Mouse (Mus musculus) liver, embryonic 13.5 days (tissue): ENCODE results near the gene Usp35. TPM values are rescaled to one million over a fixed set of nuclear protein-coding genes. Genes with fewer than 3 reads are reported as not detected.
A peak's percentile ranks its signal among the peaks of the same experiment; 100 is the strongest.

ENCODE experiments used
- ATAC-seq: fragments of 200-750 bp; cut with Nextera tagmentation; 2 replicates; pipeline ENCODE4 v1.8.0; 2017; ENCODE audit warnings: low read depth, mild to moderate bottlenecking, moderate number of reproducible peaks, moderate library complexity
- DNase-seq: peaks from one replicate; pipeline ENCODE4 v3.0.0; 2022
- H3K27ac ChIP-seq: fragments of 300-500 bp; sonication (generic); 2 replicates; pipeline ENCODE4 v1.5.1; 2015; ENCODE audit warnings: moderate library complexity, mild to moderate bottlenecking, inconsistent platforms
- H3K27me3 ChIP-seq: fragments of 300-500 bp; sonication (generic); 2 replicates; pipeline ENCODE4 v1.6.1; 2015; ENCODE audit warnings: mild to moderate bottlenecking, inconsistent platforms
- H3K36me3 ChIP-seq: fragments of 300-500 bp; sonication (generic); 2 replicates; pipeline ENCODE4 v1.6.1; 2015; ENCODE audit warnings: mild to moderate bottlenecking, inconsistent platforms
- H3K4me1 ChIP-seq: fragments of 300-500 bp; sonication (generic); replicated peaks from 2 replicates; pipeline ENCODE4 v1.6.1; 2015; ENCODE audit warnings: inconsistent platforms
- H3K4me2 ChIP-seq: fragments of 300-500 bp; sonication (generic); 2 replicates; pipeline ENCODE4 v1.6.1; 2015; ENCODE audit warnings: inconsistent platforms, mild to moderate bottlenecking, moderate library complexity
- H3K4me3 ChIP-seq: fragments of 300-500 bp; sonication (generic); replicated peaks from 2 replicates; pipeline ENCODE4 v1.5.1; 2015; ENCODE audit warnings: mild to moderate bottlenecking, inconsistent platforms
- H3K9ac ChIP-seq: fragments of 300-500 bp; sonication (generic); 2 replicates; pipeline ENCODE4 v1.6.1; 2015; ENCODE audit warnings: mild to moderate bottlenecking, inconsistent platforms
- H3K9me3 ChIP-seq: fragments of 300-500 bp; sonication (generic); replicated peaks from 2 replicates; pipeline ENCODE4 v1.6.1; 2016; ENCODE audit warnings: inconsistent platforms
- WGBS: fragments of 180-500 bp; shearing (Covaris S2); methylation state at CpG from one replicate; pipeline ENCODE4 v1.1.7; 2015; ENCODE audit not compliant: insufficient replicate concordance; 5-methylcytosine and 5-hydroxymethylcytosine counted together
- polyA plus RNA-seq: library from polyadenylated mRNA; unstranded; fragments of >200 nt; fragmentation: Nextera tagmentation; extraction: Ambion mirVana; gene quantifications from 2 replicates; pipeline ENCODE4 v1.2.1, GENCODE M21; 2015

Gene Usp35
- polyA plus RNA-seq: 0.07 and 0.14 TPM in 2 replicates

GRCm38 (mm10) chr7:97331726-97332666, at the start of gene Usp35, which contains the start of gene Kctd21:
Usp35 (minus strand) TSS chr7:97332020.
Kctd21 (plus strand) TSS chr7:97332327.
- DNase-seq (peak; percentile 92), ATAC-seq (peak; percentile 99)
- H3K4me1 ChIP-seq: peaks cover 33% of the 10 kb centered on the region
- peak within 1 kb of the TSS; percentile 79 for H3K4me3 ChIP-seq
- 2% methylated on average over 63 of the region's 68 CpGs for WGBS
- H3K9ac ChIP-seq: peak within 1 kb of the TSS; percentile 77
- no peaks in the 10 kb centered on the region for H3K36me3 ChIP-seq
- H3K27me3 ChIP-seq: peaks cover 26% of the 10 kb centered on the region
- peak within 1 kb of the TSS; percentile 94 for H3K4me2 ChIP-seq
- 0 out of 2 replicates have a peak within 1 kb of the TSS, but pooled peaks have one; percentile 18 for H3K27ac ChIP-seq
- H3K9me3 ChIP-seq: no peaks in the 10 kb centered on the region

GRCm38 (mm10) chr7:97380500-97381123, 48.8 kb upstream of the Usp35 start:
- Histone ChIP-seq H3K27me3 (no peaks in the 10 kb centered on the region), H3K4me2 (no peak overlapping the region), H3K4me1 (peaks cover 10% of the 10 kb centered on the region), H3K9ac (no peak overlapping the region), H3K36me3 (peaks cover 92% of the 10 kb centered on the region), H3K4me3 (no peak overlapping the region), H3K27ac (no peak overlapping the region), H3K9me3 (no peaks in the 10 kb centered on the region)
- DNase-seq: no peak
- ATAC-seq: no peak
- 84% methylated on average over 5 of the region's 5 CpGs for WGBS

- Histone ChIP-seq H3K27ac (no peak overlapping the region), H3K4me2 (no peak overlapping the region), H3K36me3 (peaks cover 92% of the 10 kb centered on the region), H3K27me3 (no peaks in the 10 kb centered on the region), H3K9ac (no peak overlapping the region), H3K4me3 (no peak overlapping the region), H3K4me1 (peaks cover 15% of the 10 kb centered on the region), H3K9me3 (no peaks in the 10 kb centered on the region)
- DNase-seq: no peak
- no peak for ATAC-seq
- 80% methylated on average over 5 of the region's 5 CpGs for WGBS
Observed at GRCm38 (mm10) chr7:97379304-97379703, 47.5 kb upstream of the Usp35 start.

- Histone ChIP-seq H3K9me3 (no peaks in the 10 kb centered on the region), H3K4me2 (no peak overlapping the region), H3K36me3 (peaks cover 69% of the 10 kb centered on the region), H3K4me1 (peaks cover 30% of the 10 kb centered on the region), H3K9ac (peak overlapping the region; percentile 27; the same call in 1 of the 2 replicates), H3K27me3 (no peaks in the 10 kb centered on the region), H3K4me3 (no peak overlapping the region), H3K27ac (no peak overlapping the region)
- no peak for DNase-seq
- no peak for ATAC-seq
- WGBS: 54% methylated on average over 2 of the region's 2 CpGs
Observed at GRCm38 (mm10) chr7:97375906-97376305, 44.1 kb upstream of the Usp35 start.

- 82% methylated on average over 9 of the region's 9 CpGs for WGBS
- no peak overlapping the region for H3K4me2 ChIP-seq
- H3K27ac ChIP-seq: no peak overlapping the region
- ATAC-seq: no peak
- H3K4me1 ChIP-seq: peaks cover 34% of the 10 kb centered on the region
- no peak for DNase-seq
- H3K9ac ChIP-seq: no peak overlapping the region
- H3K9me3 ChIP-seq: no peaks in the 10 kb centered on the region
- H3K27me3 ChIP-seq: no peaks in the 10 kb centered on the region
- H3K4me3 ChIP-seq: no peak overlapping the region
- peaks cover 63% of the 10 kb centered on the region for H3K36me3 ChIP-seq
Observed at GRCm38 (mm10) chr7:97375101-97375500, 43.3 kb upstream of the Usp35 start.

- no peaks in the 10 kb centered on the region for H3K36me3 ChIP-seq
- no peak overlapping the region for H3K4me3 ChIP-seq
- WGBS: 55% methylated on average over 1 of the region's 1 CpGs
- no peaks in the 10 kb centered on the region for H3K9me3 ChIP-seq
- no peak overlapping the region for H3K27ac ChIP-seq
- H3K27me3 ChIP-seq: peaks cover 6% of the 10 kb centered on the region; the same call in 1 of the 2 replicates
- H3K4me1 ChIP-seq: peaks cover 3% of the 10 kb centered on the region
- DNase-seq (no peak), ATAC-seq (no peak)
- H3K4me2 ChIP-seq: no peak overlapping the region
- H3K9ac ChIP-seq: no peak overlapping the region
Observed at GRCm38 (mm10) chr7:97365887-97366286, 34.1 kb upstream of the Usp35 start.

- H3K4me2 ChIP-seq: no peak overlapping the region
- H3K36me3 ChIP-seq: no peaks in the 10 kb centered on the region
- DNase-seq (peak; percentile 50), ATAC-seq (no peak)
- H3K9ac ChIP-seq: no peak overlapping the region
- peaks cover 4% of the 10 kb centered on the region; the same call in 1 of the 2 replicates for H3K27me3 ChIP-seq
- H3K4me1 ChIP-seq: no peaks in the 10 kb centered on the region
- H3K9me3 ChIP-seq: no peaks in the 10 kb centered on the region
- no peak overlapping the region for H3K27ac ChIP-seq
- 18% methylated on average over 4 of the region's 4 CpGs for WGBS
- H3K4me3 ChIP-seq: no peak overlapping the region
Observed at GRCm38 (mm10) chr7:97361467-97361866, 29.6 kb upstream of the Usp35 start.

GRCm38 (mm10) chr7:97360955-97361354, 29.1 kb upstream of the Usp35 start:
- no peak overlapping the region for H3K27ac ChIP-seq
- H3K9ac ChIP-seq: no peak overlapping the region
- ATAC-seq (no peak), DNase-seq (no peak)
- peaks cover 4% of the 10 kb centered on the region; the same call in 1 of the 2 replicates for H3K27me3 ChIP-seq
- no peak overlapping the region for H3K4me3 ChIP-seq
- H3K4me2 ChIP-seq: no peak overlapping the region
- H3K9me3 ChIP-seq: no peaks in the 10 kb centered on the region
- no peaks in the 10 kb centered on the region for H3K36me3 ChIP-seq
- WGBS: 43% methylated on average over 3 of the region's 3 CpGs
- H3K4me1 ChIP-seq: no peaks in the 10 kb centered on the region

GRCm38 (mm10) chr7:97360166-97360565, 28.3 kb upstream of the Usp35 start:
- Histone ChIP-seq H3K9ac (no peak overlapping the region), H3K27ac (no peak overlapping the region), H3K4me1 (peaks cover 6% of the 10 kb centered on the region), H3K36me3 (no peaks in the 10 kb centered on the region), H3K27me3 (peaks cover 4% of the 10 kb centered on the region; the same call in 1 of the 2 replicates), H3K9me3 (no peaks in the 10 kb centered on the region), H3K4me3 (no peak overlapping the region), H3K4me2 (no peak overlapping the region)
- no peak for DNase-seq
- 65% methylated on average over 5 of the region's 5 CpGs for whole genome bisulfite sequencing
- no peak for ATAC-seq

- WGBS: 48% methylated on average over 4 of the region's 4 CpGs
- Histone ChIP-seq H3K27ac (no peak overlapping the region), H3K4me3 (no peak overlapping the region), H3K4me1 (peaks cover 11% of the 10 kb centered on the region), H3K36me3 (no peaks in the 10 kb centered on the region), H3K27me3 (0 out of 2 replicates have a peak, but pooled peaks cover 4% of the 10 kb centered on the region), H3K9ac (no peak overlapping the region), H3K4me2 (no peak overlapping the region), H3K9me3 (no peaks in the 10 kb centered on the region)
- ATAC-seq (no peak), DNase-seq (no peak)
Observed at GRCm38 (mm10) chr7:97358347-97358746, 26.5 kb upstream of the Usp35 start.

GRCm38 (mm10) chr7:97357840-97358239, 26.0 kb upstream of the Usp35 start:
- Histone ChIP-seq H3K9me3 (no peaks in the 10 kb centered on the region), H3K4me3 (no peak overlapping the region), H3K36me3 (no peaks in the 10 kb centered on the region), H3K9ac (no peak overlapping the region), H3K4me2 (no peak overlapping the region), H3K27me3 (0 out of 2 replicates have a peak, but pooled peaks cover 4% of the 10 kb centered on the region), H3K4me1 (peaks cover 11% of the 10 kb centered on the region), H3K27ac (no peak overlapping the region)
- WGBS: 40% methylated on average over 3 of the region's 3 CpGs
- DNase-seq (no peak), ATAC-seq (no peak)
